Mouse (Mus musculus) liver, embryonic 15.5 days (tissue): ENCODE data around the gene Gna15. TPM values are rescaled to one million over a fixed set of nuclear protein-coding genes. Genes with fewer than 3 reads are reported as not detected.
A peak's percentile ranks its signal among the peaks of the same experiment; 100 is the strongest.

Experiments
- ATAC-seq: fragments of 200-750 bp; cut with Nextera tagmentation; 2 replicates; pipeline ENCODE4 v1.8.0; 2017; ENCODE audit warnings: moderate number of reproducible peaks, mild to moderate bottlenecking, moderate library complexity; ENCODE audit not compliant: insufficient read depth
- H3K27ac ChIP-seq: fragments of 300-500 bp; sonication (generic); replicated peaks from 2 replicates; pipeline ENCODE4 v1.5.1; 2015; ENCODE audit warnings: mild to moderate bottlenecking, inconsistent platforms
- H3K27me3 ChIP-seq: fragments of 300-500 bp; sonication (generic); 2 replicates; pipeline ENCODE4 v1.6.1; 2015; ENCODE audit warnings: mild to moderate bottlenecking, inconsistent platforms
- H3K36me3 ChIP-seq: fragments of 300-500 bp; sonication (generic); replicated peaks from 2 replicates; pipeline ENCODE4 v1.6.1; 2015; ENCODE audit warnings: moderate library complexity, mild to moderate bottlenecking, inconsistent platforms
- H3K4me1 ChIP-seq: fragments of 300-500 bp; sonication (generic); replicated peaks from 2 replicates; pipeline ENCODE4 v1.6.1; 2015; ENCODE audit warnings: inconsistent platforms
- H3K4me2 ChIP-seq: fragments of 300-500 bp; sonication (generic); 2 replicates; pipeline ENCODE4 v1.6.1; 2015; ENCODE audit warnings: moderate library complexity, mild to moderate bottlenecking, inconsistent platforms
- H3K4me3 ChIP-seq: fragments of 300-500 bp; sonication (generic); replicated peaks from 2 replicates; pipeline ENCODE4 v1.5.1; 2015; ENCODE audit warnings: mild to moderate bottlenecking, inconsistent platforms
- H3K9ac ChIP-seq: fragments of 300-500 bp; sonication (generic); 2 replicates; pipeline ENCODE4 v1.6.1; 2015; ENCODE audit warnings: moderate library complexity, mild to moderate bottlenecking, inconsistent platforms
- H3K9me3 ChIP-seq: fragments of 300-500 bp; sonication (generic); replicated peaks from 2 replicates; pipeline ENCODE4 v1.6.1; 2016; ENCODE audit warnings: inconsistent platforms
- WGBS: fragments of 180-500 bp; shearing (Covaris S2); methylation state at CpG from one replicate; pipeline ENCODE4 v1.1.7; 2015; ENCODE audit warnings: mixed read lengths; ENCODE audit not compliant: insufficient replicate concordance; 5-methylcytosine and 5-hydroxymethylcytosine counted together
- polyA plus RNA-seq: library from polyadenylated mRNA; unstranded; fragments of >200 nt; fragmentation: Nextera tagmentation; extraction: Ambion mirVana; gene quantifications from 2 replicates; pipeline ENCODE4 v1.2.1, GENCODE M21; 2015

Gene Gna15
- polyA plus RNA-seq, 1 experiment from 2014 or later = 4.3 TPM

DNA sequence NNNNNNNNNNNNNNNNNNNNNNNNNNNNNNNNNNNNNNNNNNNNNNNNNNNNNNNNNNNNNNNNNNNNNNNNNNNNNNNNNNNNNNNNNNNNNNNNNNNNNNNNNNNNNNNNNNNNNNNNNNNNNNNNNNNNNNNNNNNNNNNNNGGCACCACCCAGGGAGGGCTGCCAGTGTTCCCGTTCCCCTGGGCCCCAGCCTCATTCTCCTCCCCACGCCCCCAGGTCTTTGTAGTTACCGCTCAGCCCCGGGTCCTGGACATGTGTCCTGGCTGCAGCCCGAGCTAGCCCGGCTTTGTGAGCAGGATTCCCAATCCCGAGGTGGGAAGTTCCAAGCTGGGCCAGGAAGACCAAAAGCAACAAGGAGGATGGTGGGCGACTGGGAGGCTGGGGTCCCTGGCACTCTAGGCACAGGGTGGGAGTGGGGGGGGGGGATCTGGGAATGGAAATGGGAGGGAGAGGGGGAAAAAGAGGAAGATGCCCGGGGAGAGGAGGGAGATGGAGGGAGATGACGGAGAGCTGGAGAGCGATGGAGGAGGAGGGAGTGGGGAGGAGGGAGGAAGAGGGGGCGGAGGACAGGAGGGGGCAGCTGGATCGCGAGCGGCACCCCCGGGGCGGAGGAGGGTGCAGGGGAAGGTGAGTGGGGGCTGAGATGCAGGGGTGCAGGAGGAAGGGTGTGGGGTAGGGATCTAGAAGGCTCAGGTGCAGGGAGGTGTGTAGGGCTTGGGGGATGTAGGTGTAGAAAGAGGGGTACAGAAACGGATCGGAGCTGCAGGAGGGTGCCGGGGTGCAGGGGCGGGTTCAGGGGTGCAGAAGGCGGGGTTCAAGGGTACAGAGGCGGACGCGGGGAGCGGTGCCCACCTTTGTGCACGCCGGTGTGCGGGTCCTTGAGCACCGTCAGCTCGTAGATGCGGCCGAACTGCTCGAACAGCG is 42.2 kb downstream of the Gna15 start:
- no peak for ATAC-seq
- 4% methylated on average over 35 of the region's 35 CpGs for WGBS
- no peak overlapping the region for H3K9ac ChIP-seq
- H3K4me1 ChIP-seq = peaks cover 29% of the 10 kb centered on the region
- peak overlapping the region; percentile 42 for H3K4me3 ChIP-seq
- peak overlapping the region; percentile 70 for H3K4me2 ChIP-seq
- H3K27me3 ChIP-seq = peaks cover 60% of the 10 kb centered on the region
- H3K9me3 ChIP-seq = no peaks in the 10 kb centered on the region
- no peak overlapping the region for H3K27ac ChIP-seq
- peaks cover 5% of the 10 kb centered on the region for H3K36me3 ChIP-seq

- 52% methylated on average over 10 of the region's 10 CpGs for WGBS
These were observed 49.6 kb downstream of the Gna15 start for GRCm38 (mm10) chr10:81474461-81474860.

DNA sequence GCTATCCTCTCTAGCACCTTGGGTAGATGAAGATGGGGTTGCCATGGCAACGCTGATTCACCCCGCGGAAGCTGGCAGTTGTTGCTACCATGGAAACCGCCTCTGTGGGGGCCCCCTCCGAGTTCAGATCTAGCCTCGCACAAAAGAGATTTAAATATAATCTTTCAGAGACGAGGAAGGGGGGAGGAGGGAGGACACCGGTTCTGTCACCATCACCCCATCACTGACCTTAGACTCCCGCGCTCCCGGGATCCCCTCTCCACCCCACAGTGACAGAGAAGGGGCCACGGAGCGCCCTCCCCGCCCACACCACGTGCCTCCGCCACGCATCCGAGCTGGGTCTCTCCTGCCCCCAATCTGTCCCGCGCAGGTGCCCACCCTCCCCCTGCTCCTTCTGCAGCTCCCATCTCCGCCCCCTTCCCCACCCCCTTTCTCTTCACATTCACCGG is 51.0 kb downstream of the Gna15 start:
- Histone ChIP-seq H3K27ac (no peak overlapping the region), H3K4me2 (no peak overlapping the region), H3K36me3 (no peaks in the 10 kb centered on the region), H3K9ac (no peak overlapping the region), H3K4me3 (no peak overlapping the region), H3K27me3 (peaks cover 100% of the 10 kb centered on the region), H3K4me1 (peaks cover 9% of the 10 kb centered on the region), H3K9me3 (no peaks in the 10 kb centered on the region)
- no peak for ATAC-seq
- WGBS = 3% methylated on average over 22 of the region's 22 CpGs

More at GRCm38 (mm10) chr10:81474461-81474860, 49.6 kb downstream of the Gna15 start:
- H3K27me3 ChIP-seq = peaks cover 98% of the 10 kb centered on the region
- H3K36me3 ChIP-seq = no peaks in the 10 kb centered on the region
- H3K9me3 ChIP-seq = no peaks in the 10 kb centered on the region
- no peak overlapping the region for H3K4me2 ChIP-seq
- H3K27ac ChIP-seq = no peak overlapping the region
- H3K4me1 ChIP-seq = peaks cover 9% of the 10 kb centered on the region
- no peak overlapping the region for H3K9ac ChIP-seq
- no peak for ATAC-seq
- H3K4me3 ChIP-seq = no peak overlapping the region

DNA sequence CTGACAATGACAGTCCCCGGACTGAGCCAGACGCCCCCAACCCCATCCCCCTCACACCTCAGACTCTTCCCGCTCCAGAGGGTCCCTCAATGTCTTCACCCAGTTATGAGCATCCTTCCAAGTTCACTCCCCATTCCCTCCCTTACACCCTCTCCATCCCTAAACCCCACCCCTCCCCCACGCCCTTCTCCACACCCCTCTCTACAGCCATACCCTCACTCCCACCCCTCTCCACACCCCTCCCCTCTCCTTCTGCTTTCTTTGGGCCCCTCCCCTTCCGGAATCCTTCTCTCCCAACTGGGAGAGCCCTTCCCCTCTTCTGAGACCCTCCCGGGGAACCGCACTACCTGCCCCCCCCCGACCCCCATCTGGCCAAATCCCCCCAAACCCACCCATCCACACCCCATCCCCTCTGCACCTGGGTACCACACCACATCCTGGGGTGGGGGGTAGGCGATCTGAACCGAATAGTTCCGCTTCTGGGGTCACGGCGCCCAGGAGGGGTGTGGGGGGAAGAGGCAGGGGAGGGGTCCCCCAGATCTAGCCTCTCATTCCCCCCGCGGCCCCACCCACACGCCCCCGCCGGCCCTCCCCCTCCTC is 51.5 kb downstream of the Gna15 start:
- WGBS = 4% methylated on average over 17 of the region's 18 CpGs
- no peak overlapping the region for H3K27ac ChIP-seq
- H3K36me3 ChIP-seq = no peaks in the 10 kb centered on the region
- H3K9me3 ChIP-seq = no peaks in the 10 kb centered on the region
- no peak overlapping the region for H3K4me3 ChIP-seq
- H3K9ac ChIP-seq = no peak overlapping the region
- H3K27me3 ChIP-seq = peaks cover 100% of the 10 kb centered on the region
- H3K4me2 ChIP-seq = no peak overlapping the region
- no peak for ATAC-seq
- peaks cover 4% of the 10 kb centered on the region for H3K4me1 ChIP-seq

- H3K27me3 ChIP-seq = peaks cover 100% of the 10 kb centered on the region
- ATAC-seq = no peak
- 27% methylated on average over 18 of the region's 18 CpGs for WGBS
- no peak overlapping the region for H3K27ac ChIP-seq
- 0 out of 2 replicates have a peak, but pooled peaks cover 2% of the 10 kb centered on the region for H3K4me1 ChIP-seq
- H3K9me3 ChIP-seq = no peaks in the 10 kb centered on the region
- H3K9ac ChIP-seq = no peak overlapping the region
- no peaks in the 10 kb centered on the region for H3K36me3 ChIP-seq
- no peak overlapping the region for H3K4me2 ChIP-seq
- H3K4me3 ChIP-seq = no peak overlapping the region
These were observed 53.6 kb downstream of the Gna15 start for GRCm38 (mm10) chr10:81470454-81470853.

GRCm38 (mm10) chr10:81469253-81469652 is 54.8 kb downstream of the Gna15 start:
- H3K9me3 ChIP-seq = no peaks in the 10 kb centered on the region
- H3K4me2 ChIP-seq = no peak overlapping the region
- H3K36me3 ChIP-seq = no peaks in the 10 kb centered on the region
- H3K27ac ChIP-seq = no peak overlapping the region
- H3K4me3 ChIP-seq = no peak overlapping the region
- 68% methylated on average over 5 of the region's 5 CpGs for WGBS
- ATAC-seq = no peak
- H3K27me3 ChIP-seq = peaks cover 100% of the 10 kb centered on the region
- H3K9ac ChIP-seq = no peak overlapping the region
- H3K4me1 ChIP-seq = peaks cover 13% of the 10 kb centered on the region

GRCm38 (mm10) chr10:81467670-81468235 is 56.3 kb downstream of the Gna15 start:
- H3K36me3 ChIP-seq = no peaks in the 10 kb centered on the region
- ATAC-seq = no peak
- peaks cover 18% of the 10 kb centered on the region for H3K4me1 ChIP-seq
- no peak overlapping the region for H3K4me3 ChIP-seq
- H3K9ac ChIP-seq = no peak overlapping the region
- no peaks in the 10 kb centered on the region for H3K9me3 ChIP-seq
- no peak overlapping the region for H3K27ac ChIP-seq
- H3K27me3 ChIP-seq = peaks cover 100% of the 10 kb centered on the region
- H3K4me2 ChIP-seq = no peak overlapping the region
- WGBS = 68% methylated on average over 16 of the region's 16 CpGs

DNA sequence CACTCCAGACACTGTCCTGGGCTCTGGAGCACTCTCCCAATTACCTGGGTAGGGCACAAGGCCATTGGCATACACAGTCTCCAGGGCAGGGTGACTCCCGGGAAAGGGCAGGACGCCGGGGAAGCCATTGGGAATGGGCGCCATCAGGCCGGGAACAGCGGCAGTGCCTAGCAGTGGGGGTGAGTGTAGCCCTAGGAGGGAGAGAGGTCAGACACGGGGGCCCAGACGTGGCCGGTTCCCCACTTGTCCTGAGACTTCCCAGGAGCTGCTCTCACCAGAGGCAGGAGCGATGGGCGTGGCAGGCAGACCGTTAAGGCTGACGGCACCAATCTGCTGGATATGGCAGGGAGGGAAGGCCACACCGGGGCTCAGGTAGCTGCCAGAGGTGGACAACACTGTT is 57.1 kb downstream of the Gna15 start:
- Histone ChIP-seq H3K4me3 (no peak overlapping the region), H3K4me2 (no peak overlapping the region), H3K9me3 (no peaks in the 10 kb centered on the region), H3K27ac (no peak overlapping the region), H3K36me3 (no peaks in the 10 kb centered on the region), H3K9ac (no peak overlapping the region), H3K4me1 (peaks cover 24% of the 10 kb centered on the region), H3K27me3 (peaks cover 100% of the 10 kb centered on the region)
- WGBS = 57% methylated on average over 14 of the region's 14 CpGs
- ATAC-seq = no peak

GRCm38 (mm10) chr10:81466066-81466465 is 58.0 kb downstream of the Gna15 start:
- no peaks in the 10 kb centered on the region for H3K36me3 ChIP-seq
- H3K27me3 ChIP-seq = peaks cover 100% of the 10 kb centered on the region
- ATAC-seq = no peak
- H3K9me3 ChIP-seq = no peaks in the 10 kb centered on the region
- H3K4me1 ChIP-seq = peaks cover 28% of the 10 kb centered on the region
- WGBS = 64% methylated on average over 2 of the region's 2 CpGs
- H3K4me3 ChIP-seq = no peak overlapping the region
- H3K27ac ChIP-seq = no peak overlapping the region
- H3K9ac ChIP-seq = no peak overlapping the region
- H3K4me2 ChIP-seq = no peak overlapping the region

- peak; percentile 29; the same call in 1 of the 2 replicates for ATAC-seq
- Histone ChIP-seq H3K27ac (no peak overlapping the region), H3K9me3 (no peaks in the 10 kb centered on the region), H3K36me3 (no peaks in the 10 kb centered on the region), H3K4me3 (no peak overlapping the region), H3K9ac (no peak overlapping the region), H3K4me2 (peak overlapping the region; percentile 59; the same call in 1 of the 2 replicates), H3K4me1 (peaks cover 28% of the 10 kb centered on the region), H3K27me3 (peaks cover 100% of the 10 kb centered on the region)
- whole genome bisulfite sequencing = 18% methylated on average over 5 of the region's 5 CpGs
These were observed 58.8 kb downstream of the Gna15 start for GRCm38 (mm10) chr10:81465265-81465645.
